ENCODE assay signal across 18 mouse cellular contexts in the genomic region with DNA sequence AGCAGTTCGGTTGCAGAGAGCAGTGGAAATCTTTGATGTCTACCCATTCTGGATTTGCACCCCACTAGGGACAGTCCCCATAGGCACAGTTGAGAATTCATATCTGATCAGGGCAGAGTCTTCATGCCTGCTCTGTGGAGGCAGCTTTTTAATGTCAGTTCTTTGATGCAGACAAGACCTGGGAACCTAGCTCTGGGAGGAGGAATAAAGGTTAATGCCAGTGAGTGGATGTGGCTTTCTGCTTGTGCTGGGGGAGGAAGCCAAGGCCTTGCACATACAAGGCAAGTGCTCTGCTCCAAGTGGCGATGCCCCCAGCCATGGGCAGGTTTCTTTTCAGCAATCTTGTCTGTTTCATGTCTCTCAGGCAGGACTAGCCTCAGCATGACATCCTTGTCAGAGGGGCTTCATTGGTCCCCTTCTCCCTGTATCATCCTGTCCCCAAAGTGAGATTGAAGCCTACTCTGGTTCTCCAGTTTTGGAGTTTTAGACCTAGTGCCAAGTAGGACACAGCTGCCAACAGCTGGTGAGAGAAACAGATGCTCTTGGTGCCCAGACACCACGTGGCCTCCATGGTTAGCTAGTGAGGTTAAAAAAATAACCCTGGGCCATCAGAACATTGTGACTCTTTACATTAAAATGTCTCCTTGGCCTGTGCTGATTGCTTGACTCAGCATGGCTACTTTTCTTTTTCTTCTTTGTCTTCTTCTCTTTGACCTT. TPM values are rescaled to one million over a fixed set of nuclear protein-coding genes. Genes with fewer than 3 reads are reported as not detected.
DNase-seq lines count a peak whose midpoint lies in the region; ATAC-seq and TF ChIP-seq lines count a peak whose summit lies in the region.
"Had no signal": no experiment of that assay in that cellular context is flagged by ENCODE, and none has a peak within 500 bp of the region (broad histone marks: within the 10 kb centered on the region; RNA-seq: fewer than 3 reads in every experiment).

No protein-coding gene starts in this region.

- 0 out of 2 replicates have a peak, but pooled peaks have one; percentile 27 for ATAC-seq in lung, postnatal 0 days
- ATAC-seq: forebrain, embryonic 13.5 days; midbrain, embryonic 15.5 days had no signal

- no peaks in the 10 kb centered on the region for H3K36me3 ChIP-seq in lung, postnatal 0 days (ENCODE audit: insufficient read depth, low read length)
- H3K36me3 ChIP-seq: heart, embryonic 12.5 days; hindbrain, embryonic 10.5 days; limb, embryonic 12.5 days; liver, embryonic 13.5 days; midbrain, embryonic 15.5 days had no signal

- no peak overlapping the region for H3K4me3 ChIP-seq in lung, postnatal 0 days (ENCODE audit: low read depth, low read length)
- H3K4me3 ChIP-seq: forebrain, embryonic 13.5 days; heart, embryonic 12.5 days; hindbrain, embryonic 10.5 days; limb, embryonic 12.5 days; liver, embryonic 13.5 days; midbrain, embryonic 15.5 days had no signal

- WGBS in lung, postnatal 0 days: 69% methylated on average over 3 of the region's 3 CpGs

- no peak overlapping the region for H3K9ac ChIP-seq in lung, postnatal 0 days (replicated peaks; ENCODE audit: low read depth)
- H3K9ac ChIP-seq: forebrain, embryonic 13.5 days; heart, embryonic 12.5 days; limb, embryonic 12.5 days; liver, embryonic 13.5 days; midbrain, embryonic 15.5 days had no signal

- H3K27me3 ChIP-seq in lung, postnatal 0 days (replicated peaks; ENCODE audit: insufficient read depth, low read length): no peaks in the 10 kb centered on the region
- H3K27me3 ChIP-seq: forebrain, embryonic 13.5 days; liver, embryonic 13.5 days; midbrain, embryonic 15.5 days had no signal

- H3K4me1 ChIP-seq in lung, postnatal 0 days (ENCODE audit: insufficient read depth, low read depth, low read length): no peaks in the 10 kb centered on the region
- H3K4me1 ChIP-seq: forebrain, embryonic 13.5 days; hindbrain, embryonic 10.5 days; limb, embryonic 12.5 days; liver, embryonic 13.5 days; midbrain, embryonic 15.5 days had no signal

- peak; percentile 22 for DNase-seq in lung, postnatal 0 days (ENCODE audit: low spot score)
- DNase-seq in lung, adult 18-20 months: no peak
- peak; percentile 49 for DNase-seq in T-cell, adult 2 months (ENCODE audit: low spot score)
- DNase-seq in naive thymus-derived CD4-positive, alpha-beta T cell, adult 2 months (ENCODE audit: low read depth): peak; percentile 79
- DNase-seq in thymus, postnatal 4 days: peak; percentile 58
- no peak for DNase-seq in Muller cell, postnatal 12 days (ENCODE audit: inconsistent ontology term)
- DNase-seq in heart, adult 9 months (ENCODE audit: low spot score in 2 of 2): no peak
- DNase-seq in layer of hippocampus, postnatal 36 days: no peak
- DNase-seq: cerebellum, postnatal 14 days; kidney, adult 9 months; liver, embryonic 13.5 days; right cerebral cortex, adult 18-20 months had no signal

- TF ChIP-seq CTCF in lung, postnatal 0 days (IDR thresholded peaks at IDR 0.05): no peak

- no peak for TF ChIP-seq EP300 in lung, postnatal 0 days (IDR thresholded peaks at IDR 0.05)

- no peak overlapping the region for H3K4me2 ChIP-seq in lung, postnatal 0 days (replicated peaks; ENCODE audit: low read depth, low read length)
- H3K4me2 ChIP-seq: forebrain, embryonic 13.5 days; heart, embryonic 12.5 days; limb, embryonic 12.5 days; liver, embryonic 13.5 days; midbrain, embryonic 15.5 days had no signal

- H3K9me3 ChIP-seq in lung, postnatal 0 days (ENCODE audit: low read length): no peaks in the 10 kb centered on the region
- H3K9me3 ChIP-seq: forebrain, embryonic 13.5 days; heart, embryonic 12.5 days; hindbrain, embryonic 10.5 days; limb, embryonic 12.5 days; liver, embryonic 13.5 days; midbrain, embryonic 15.5 days had no signal

- H3K27ac ChIP-seq in lung, postnatal 0 days (ENCODE audit: low read length): no peak overlapping the region
- H3K27ac ChIP-seq: forebrain, embryonic 13.5 days; hindbrain, embryonic 10.5 days; limb, embryonic 12.5 days; liver, embryonic 13.5 days; midbrain, embryonic 15.5 days had no signal

RNA-seq across cellular contexts. Expression of a gene that starts 11.5 kb away (rescaled TPM):
- polyA plus RNA-seq in lung, postnatal 0 days (2015; fragmentation: Nextera tagmentation; extraction: Ambion mirVana): 0.21 and 0.33 TPM in 2 replicates
- total RNA-seq in layer of hippocampus, postnatal 36 days (2021): under 1 TPM; 0.12 to 0.48 TPM
- polyA plus RNA-seq: hindbrain, embryonic 10.5 days; limb, embryonic 12.5 days; neural tube, embryonic 11.5 days had no signal

Comparison
In these comparisons a context has a peak if more than half of its experiments do, and no peak if none do; other contexts are left out.
1. DNase-seq: peak in lung, postnatal 0 days (single experiment), T-cell, adult 2 months (single experiment), naive thymus-derived CD4-positive, alpha-beta T cell, adult 2 months (single experiment) and thymus, postnatal 4 days (single experiment); none in lung, adult 18-20 months (0 of 2), Muller cell, postnatal 12 days (single experiment), heart, adult 9 months (0 of 2) and layer of hippocampus, postnatal 36 days (0 of 2).